Mouse (Mus musculus) midbrain, embryonic 16.5 days (tissue): ENCODE results near the gene Ccdc36. TPM values are rescaled to one million over a fixed set of nuclear protein-coding genes. Genes with fewer than 3 reads are reported as not detected.
A peak's percentile ranks its signal among the peaks of the same experiment; 100 is the strongest.

Source experiments
- ATAC-seq: fragments of 200-750 bp; cut with Nextera tagmentation; 2 replicates; pipeline ENCODE4 v1.8.0; 2017; ENCODE audit warnings: moderate TSS enrichment
- H3K27ac ChIP-seq: fragments of 300-500 bp; sonication (generic); 2 replicates; pipeline ENCODE4 v1.5.1; 2014; ENCODE audit warnings: mild to moderate bottlenecking, low read length, mixed read lengths
- H3K27me3 ChIP-seq: fragments of 300-500 bp; sonication (generic); 2 replicates; pipeline ENCODE4 v1.6.1; 2014; ENCODE audit warnings: low read depth, low read length, mixed read lengths; ENCODE audit not compliant: control insufficient read depth, insufficient read depth
- H3K36me3 ChIP-seq: fragments of 300-500 bp; sonication (generic); 2 replicates; pipeline ENCODE4 v1.6.1; 2014; ENCODE audit warnings: mild to moderate bottlenecking, low read length, moderate library complexity, mixed read lengths; ENCODE audit not compliant: control insufficient read depth, insufficient read depth
- H3K4me1 ChIP-seq: fragments of 300-500 bp; sonication (generic); 2 replicates; pipeline ENCODE4 v1.6.1; 2014; ENCODE audit warnings: mild to moderate bottlenecking, low read length, mixed read lengths; ENCODE audit not compliant: control insufficient read depth, insufficient read depth
- H3K4me2 ChIP-seq: fragments of 300-500 bp; sonication (generic); 2 replicates; pipeline ENCODE4 v1.6.1; 2014; ENCODE audit warnings: mild to moderate bottlenecking, low read length, mixed read lengths
- H3K4me3 ChIP-seq: fragments of 300-500 bp; sonication (generic); 2 replicates; pipeline ENCODE4 v1.5.1; 2014; ENCODE audit warnings: low read depth, mild to moderate bottlenecking, low read length, moderate library complexity, mixed read lengths
- H3K9ac ChIP-seq: fragments of 300-500 bp; sonication (generic); 2 replicates; pipeline ENCODE4 v1.6.1; 2014; ENCODE audit warnings: low read depth, low read length, mixed read lengths
- H3K9me3 ChIP-seq: fragments of 300-500 bp; sonication (generic); replicated peaks from 2 replicates; pipeline ENCODE4 v1.6.1; 2014; ENCODE audit warnings: mild to moderate bottlenecking, low read length, mixed read lengths; ENCODE audit not compliant: control insufficient read depth, poor library complexity, severe bottlenecking
- WGBS: fragments of 180-500 bp; shearing (Covaris S2); extraction: QIAGEN DNeasy Blood & Tissue Kit; methylation state at CpG from one replicate; pipeline ENCODE4 v1.1.7; 2014; 5-methylcytosine and 5-hydroxymethylcytosine counted together
- polyA plus RNA-seq: library from polyadenylated mRNA; unstranded; fragments of >200 nt; fragmentation: Nextera tagmentation; extraction: Ambion mirVana; gene quantifications from 2 replicates; pipeline ENCODE4 v1.2.1, GENCODE M21; 2015

Ccdc36 gene
- polyA plus RNA-seq, 1 experiment from 2014 or later: 1.7 TPM

DNA sequence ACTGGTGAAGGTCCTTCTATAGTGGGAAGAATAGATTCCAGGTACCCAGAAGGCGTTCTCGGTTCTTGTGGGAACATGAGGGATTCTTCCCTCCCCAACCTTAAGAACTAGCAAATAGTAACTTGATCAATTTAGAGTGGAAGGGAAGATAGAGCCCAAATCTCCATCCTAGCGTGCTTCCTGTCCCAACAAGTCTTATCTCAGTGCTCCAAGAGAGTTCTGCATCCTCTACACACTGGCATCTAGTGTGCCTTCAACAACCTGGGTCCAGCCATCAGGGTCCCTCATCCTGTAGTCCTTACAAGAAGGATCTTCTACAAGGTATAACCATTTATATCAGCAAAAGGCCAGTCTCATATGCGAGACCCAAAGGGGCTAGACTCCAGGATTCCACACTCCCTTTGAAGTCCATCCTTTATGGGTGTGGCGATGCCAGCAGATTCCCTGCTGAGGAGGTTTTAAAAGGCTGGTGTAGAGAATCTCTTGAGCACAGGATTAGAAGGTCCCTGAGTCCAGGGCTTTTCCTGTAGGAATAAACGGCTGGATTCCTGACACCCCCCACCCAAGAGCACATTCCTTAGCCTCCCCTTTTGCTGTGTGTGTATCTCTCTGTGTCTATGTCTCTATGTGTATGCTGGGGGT, 23.4 kb upstream of the Ccdc36 start:
- Histone ChIP-seq H3K4me2 (peak overlapping the region; percentile 70), H3K4me3 (peak overlapping the region; percentile 55), H3K27ac (peak overlapping the region; percentile 84), H3K36me3 (peaks cover 3% of the 10 kb centered on the region; the same call in 1 of the 2 replicates), H3K9ac (peak overlapping the region; percentile 87), H3K4me1 (peaks cover 38% of the 10 kb centered on the region), H3K9me3 (no peaks in the 10 kb centered on the region), H3K27me3 (no peaks in the 10 kb centered on the region)
- ATAC-seq: no peak
- WGBS: 44% methylated on average over 6 of the region's 6 CpGs

DNA sequence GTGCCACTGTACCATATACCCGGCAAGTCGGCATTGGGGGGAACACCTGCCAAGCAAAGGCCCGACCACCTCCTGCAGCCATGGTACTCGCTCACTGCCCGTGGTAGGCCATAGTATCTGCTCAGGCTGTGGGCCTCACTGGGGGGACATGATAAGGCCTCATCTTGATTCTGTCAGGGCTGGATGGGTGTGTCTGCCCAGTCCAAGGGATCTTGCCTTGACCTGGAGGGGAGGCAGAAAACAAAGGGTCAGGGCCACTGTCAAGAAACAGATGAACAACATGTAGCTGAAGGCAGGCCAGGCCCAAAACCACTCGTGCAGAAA, 22.8 kb upstream of the Ccdc36 start:
- H3K4me3 ChIP-seq: peak overlapping the region; percentile 55
- peak overlapping the region; percentile 33 for H3K9ac ChIP-seq
- H3K4me2 ChIP-seq: peak overlapping the region; percentile 70
- peak overlapping the region; percentile 84 for H3K27ac ChIP-seq
- ATAC-seq: no peak
- peaks cover 3% of the 10 kb centered on the region; the same call in 1 of the 2 replicates for H3K36me3 ChIP-seq
- WGBS: 76% methylated on average over 6 of the region's 6 CpGs
- H3K4me1 ChIP-seq: peaks cover 38% of the 10 kb centered on the region
- H3K27me3 ChIP-seq: no peaks in the 10 kb centered on the region
- no peaks in the 10 kb centered on the region for H3K9me3 ChIP-seq

DNA sequence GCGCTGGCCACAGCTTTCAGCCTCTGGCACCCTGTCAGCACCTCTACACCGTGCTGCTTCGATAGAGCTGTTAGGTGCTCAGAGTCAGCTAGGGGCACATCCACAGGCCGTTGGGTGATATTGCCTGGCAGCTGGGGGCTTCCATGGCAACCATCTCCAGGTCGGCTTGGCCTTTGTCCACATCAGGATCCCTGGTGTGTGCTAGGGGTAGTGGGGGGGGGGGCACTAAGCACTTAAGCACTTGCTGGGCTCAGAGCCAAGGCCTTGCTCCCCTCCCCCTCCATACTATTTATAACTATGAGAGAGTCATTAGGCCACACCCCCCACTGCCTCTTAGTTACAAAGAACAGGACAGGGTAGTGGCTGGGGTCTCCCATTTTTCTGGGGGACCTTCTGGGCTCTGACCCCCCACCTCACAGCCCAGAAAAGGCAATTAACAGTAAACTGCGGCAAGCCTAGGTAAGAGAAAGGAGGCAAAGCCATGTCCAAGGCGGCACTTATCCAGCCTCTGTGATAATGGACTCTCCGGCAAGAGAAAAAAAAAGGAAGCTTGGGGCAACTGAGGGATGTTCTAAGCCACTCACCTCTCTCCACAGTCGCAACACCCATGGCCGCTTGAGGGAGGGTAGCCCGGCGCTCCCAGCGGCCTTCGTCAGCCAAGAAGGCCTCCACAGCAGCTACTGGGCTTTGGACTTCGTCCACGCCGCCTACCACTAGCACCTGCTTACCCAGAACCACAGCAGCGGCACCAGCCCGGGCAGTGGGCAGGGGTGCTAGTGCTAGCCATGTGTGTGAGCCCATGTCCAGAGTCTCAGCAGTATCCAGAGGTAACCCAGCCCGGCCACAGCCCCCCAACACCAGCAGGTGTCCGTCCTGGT, 22.2 kb upstream of the Ccdc36 start:
- WGBS: 43% methylated on average over 21 of the region's 21 CpGs
- Histone ChIP-seq H3K27me3 (no peaks in the 10 kb centered on the region), H3K4me2 (peak overlapping the region; percentile 70), H3K9ac (peak overlapping the region; percentile 50), H3K36me3 (peaks cover 3% of the 10 kb centered on the region; the same call in 1 of the 2 replicates), H3K9me3 (no peaks in the 10 kb centered on the region), H3K27ac (peak overlapping the region; percentile 84), H3K4me3 (peak overlapping the region; percentile 55), H3K4me1 (peaks cover 38% of the 10 kb centered on the region)
- ATAC-seq: peak; percentile 43; the same call in 1 of the 2 replicates

DNA sequence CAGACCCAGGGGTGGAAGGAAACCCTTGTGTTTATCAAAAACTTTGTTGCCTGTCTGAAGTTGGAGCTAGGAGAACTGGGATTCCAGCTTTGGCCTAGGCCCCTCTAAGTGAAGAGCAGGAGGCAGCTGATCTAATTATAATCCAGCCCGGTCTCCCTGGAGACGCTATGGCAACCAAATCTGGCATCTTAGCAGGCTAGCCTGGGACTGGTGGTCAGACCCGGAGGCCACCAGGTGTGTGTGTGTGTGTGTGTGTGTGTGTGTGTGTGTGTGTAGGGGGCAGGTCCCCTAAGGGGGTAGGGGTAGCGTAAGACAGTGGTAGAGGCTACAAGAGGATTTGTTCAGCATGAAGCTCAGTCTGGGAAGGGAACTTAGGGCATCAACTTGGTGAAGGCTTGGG, 21.6 kb upstream of the Ccdc36 start:
- peaks cover 3% of the 10 kb centered on the region; the same call in 1 of the 2 replicates for H3K36me3 ChIP-seq
- no peaks in the 10 kb centered on the region for H3K27me3 ChIP-seq
- peaks cover 38% of the 10 kb centered on the region for H3K4me1 ChIP-seq
- H3K27ac ChIP-seq: peak overlapping the region; percentile 84
- H3K9me3 ChIP-seq: no peaks in the 10 kb centered on the region
- ATAC-seq: peak; percentile 12; the same call in 1 of the 2 replicates
- peak overlapping the region; percentile 55 for H3K4me3 ChIP-seq
- WGBS: 8% methylated on average over 4 of the region's 4 CpGs
- H3K9ac ChIP-seq: peak overlapping the region; percentile 50
- peak overlapping the region; percentile 70 for H3K4me2 ChIP-seq

DNA sequence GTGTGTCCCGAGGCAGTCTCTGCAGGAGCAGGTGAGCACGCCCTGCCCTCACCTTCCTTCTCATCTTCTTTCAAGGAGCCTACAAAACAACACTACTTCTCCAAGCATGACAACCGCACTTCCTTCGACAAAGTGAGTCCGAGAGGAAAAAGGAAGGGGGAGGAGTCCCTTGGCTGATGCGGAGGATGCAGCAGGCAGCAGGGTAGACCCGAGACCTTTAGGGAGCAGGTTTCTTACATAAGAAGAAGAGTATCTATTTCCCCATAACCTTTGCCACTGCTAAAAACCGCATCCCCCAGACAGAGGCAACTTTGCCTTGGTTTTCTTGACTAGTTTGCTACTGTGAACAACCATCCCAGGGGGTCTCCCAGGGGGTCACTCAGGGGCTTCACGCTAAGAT, 16.8 kb upstream of the Ccdc36 start:
- H3K9me3 ChIP-seq: no peaks in the 10 kb centered on the region

DNA sequence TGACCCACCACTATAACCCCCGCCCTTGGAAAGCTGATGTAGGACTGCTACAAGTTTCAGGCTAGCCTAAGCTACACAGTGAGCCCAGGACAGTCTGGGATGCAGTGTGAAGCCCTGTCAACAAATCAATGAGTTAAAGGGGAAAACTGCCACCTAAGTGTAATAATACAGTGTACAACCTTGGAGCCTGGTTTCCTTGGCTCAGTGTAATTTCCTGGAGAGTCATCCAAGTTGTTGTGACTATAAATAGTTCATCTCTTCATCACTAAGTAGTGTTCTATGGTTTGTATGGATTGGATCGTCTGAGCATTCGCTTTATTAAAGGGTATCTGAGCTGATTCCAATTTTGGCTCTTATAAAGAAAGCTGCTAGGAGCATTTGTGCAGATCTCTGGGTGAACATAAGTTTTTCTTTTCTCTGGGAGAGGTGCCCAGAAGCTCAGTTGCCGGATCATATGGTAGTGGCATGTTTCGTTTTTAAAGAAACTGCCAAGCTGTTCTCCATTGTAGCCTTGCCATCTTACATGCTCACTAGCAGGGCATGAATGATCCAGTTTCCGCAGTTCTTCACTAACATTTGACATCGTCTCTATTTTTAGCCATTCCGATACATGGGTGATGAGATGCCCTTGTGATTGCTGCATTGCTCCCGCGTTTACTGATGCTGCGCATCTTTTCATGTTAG, 13.1 kb upstream of the Ccdc36 start:
- 88% methylated on average over 11 of the region's 11 CpGs for WGBS
- Histone ChIP-seq H3K27me3 (no peaks in the 10 kb centered on the region), H3K9ac (no peak overlapping the region), H3K4me3 (no peak overlapping the region), H3K4me1 (no peaks in the 10 kb centered on the region; the same call in 1 of the 2 replicates), H3K27ac (no peak overlapping the region), H3K9me3 (no peaks in the 10 kb centered on the region), H3K4me2 (no peak overlapping the region), H3K36me3 (no peaks in the 10 kb centered on the region)
- ATAC-seq: no peak

More for the DNA sequence above, 16.8 kb upstream of the Ccdc36 start:
- WGBS: 75% methylated on average over 9 of the region's 9 CpGs
- ATAC-seq: no peak
- no peaks in the 10 kb centered on the region for H3K27me3 ChIP-seq
- peaks cover 10% of the 10 kb centered on the region for H3K4me1 ChIP-seq
- H3K36me3 ChIP-seq: peaks cover 3% of the 10 kb centered on the region; the same call in 1 of the 2 replicates
- H3K27ac ChIP-seq: no peak overlapping the region
- H3K4me2 ChIP-seq: no peak overlapping the region
- H3K4me3 ChIP-seq: no peak overlapping the region
- H3K9ac ChIP-seq: no peak overlapping the region

DNA sequence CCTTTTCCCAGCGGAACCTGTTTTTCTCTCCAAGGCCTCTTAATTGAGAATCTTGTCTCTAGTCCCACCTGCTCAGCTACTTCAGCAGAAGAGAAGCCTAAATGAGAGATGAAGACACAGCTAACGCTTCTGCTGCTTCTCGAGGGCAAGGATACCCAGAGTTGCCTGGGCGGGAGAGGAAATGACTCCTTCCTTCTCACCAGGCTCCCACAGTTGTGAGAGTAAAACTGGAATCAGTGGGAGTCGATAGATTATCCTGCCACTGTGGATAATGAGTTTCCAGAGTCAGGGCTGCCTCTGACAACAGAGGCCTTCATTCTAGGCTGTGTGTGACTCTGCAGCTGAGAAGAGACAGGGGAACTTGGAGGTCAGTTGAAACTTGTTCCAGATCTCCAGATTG, 12.2 kb upstream of the Ccdc36 start:
- H3K9ac ChIP-seq: no peak overlapping the region
- no peaks in the 10 kb centered on the region for H3K9me3 ChIP-seq
- no peaks in the 10 kb centered on the region for H3K36me3 ChIP-seq
- ATAC-seq: no peak
- no peak overlapping the region for H3K27ac ChIP-seq
- no peak overlapping the region for H3K4me3 ChIP-seq
- peaks cover 3% of the 10 kb centered on the region; the same call in 1 of the 2 replicates for H3K4me1 ChIP-seq
- no peaks in the 10 kb centered on the region for H3K27me3 ChIP-seq
- H3K4me2 ChIP-seq: no peak overlapping the region
- 65% methylated on average over 5 of the region's 5 CpGs for WGBS

DNA sequence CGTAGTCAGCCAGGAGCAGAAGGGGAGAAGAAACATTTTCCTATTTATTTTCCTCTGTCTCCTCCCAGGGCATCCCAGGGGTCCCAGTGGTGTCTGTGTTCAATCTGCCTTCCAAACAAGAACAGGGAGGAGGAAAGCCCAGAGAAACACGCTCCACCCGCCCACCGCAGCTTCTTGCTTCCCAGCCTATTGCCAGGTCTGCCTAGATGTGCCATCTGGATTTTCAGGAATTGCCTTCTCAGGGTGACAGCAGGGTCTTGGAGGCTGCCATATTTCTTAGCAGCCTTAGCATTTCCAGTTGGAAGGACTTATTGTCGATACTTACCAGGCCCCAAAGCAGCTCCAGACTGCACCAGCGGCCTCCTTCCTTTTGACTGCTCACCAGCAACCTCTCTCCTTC, 10.9 kb upstream of the Ccdc36 start:
- WGBS: 81% methylated on average over 6 of the region's 6 CpGs
- Histone ChIP-seq H3K4me3 (no peak overlapping the region), H3K9me3 (no peaks in the 10 kb centered on the region), H3K9ac (no peak overlapping the region), H3K36me3 (no peaks in the 10 kb centered on the region), H3K27me3 (no peaks in the 10 kb centered on the region), H3K4me2 (no peak overlapping the region), H3K27ac (no peak overlapping the region), H3K4me1 (peaks cover 3% of the 10 kb centered on the region; the same call in 1 of the 2 replicates)
- no peak for ATAC-seq
